Mouse (Mus musculus): ENCODE data around the gene Acad11. TPM values are rescaled to one million over a fixed set of nuclear protein-coding genes. Genes with fewer than 3 reads are reported as not detected.

The Acad11 gene
- total and polyA plus RNA-seq, 2 experiments from 2014 or later, result 17.4 to 58.5 TPM

DNA sequence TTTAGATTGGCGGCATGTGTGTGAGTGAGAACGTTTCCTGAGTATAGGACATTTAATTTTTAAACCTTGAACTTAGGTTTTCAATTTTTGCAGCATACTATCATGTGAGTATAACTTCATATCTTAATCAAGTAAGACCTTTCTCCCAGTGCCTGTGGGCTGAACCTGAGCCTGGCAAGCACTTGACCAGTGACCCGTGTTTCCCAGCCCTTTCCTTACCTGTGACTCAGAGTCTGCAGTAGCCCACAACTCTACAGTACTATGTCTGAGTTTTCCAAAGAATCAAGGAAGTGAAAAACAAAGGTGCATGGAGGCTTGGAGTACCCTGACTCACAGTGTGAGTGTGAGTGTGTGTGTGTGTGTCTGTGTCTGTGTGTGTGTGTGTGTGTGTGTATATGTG is 16.9 kb downstream of the Acad11 start:
- Histone ChIP-seq H3K4me1 (ENCODE audit: control insufficient read depth, insufficient read depth) (no peaks in the 10 kb centered on the region), H3K9ac (replicated peaks; ENCODE audit: low read depth, low read length) (no peak overlapping the region), H3K27me3 (ENCODE audit: control insufficient read depth, insufficient read depth, low read length) (no peaks in the 10 kb centered on the region), H3K9me3 (replicated peaks; ENCODE audit: control insufficient read depth, low read length) (no peaks in the 10 kb centered on the region), H3K4me3 (ENCODE audit: low read depth, low read length) (no peak overlapping the region), H3K4me2 (ENCODE audit: low read depth, low read length) (no peak overlapping the region), H3K36me3 (replicated peaks; ENCODE audit: control insufficient read depth, insufficient read depth, low read length) (peaks cover 22% of the 10 kb centered on the region), H3K27ac (ENCODE audit: low read depth) (no peak overlapping the region)
- ATAC-seq (ENCODE audit: insufficient read depth, low read depth), result no peak
- TF ChIP-seq CTCF (IDR thresholded peaks at IDR 0.05; ENCODE audit: low read depth), result no peak
- no peak for TF ChIP-seq EP300 (IDR thresholded peaks at IDR 0.05; ENCODE audit: low read depth)
- 71% methylated on average over 3 of the region's 3 CpGs for WGBS
- DNase-seq (ENCODE audit: low spot score), result no peak

DNA sequence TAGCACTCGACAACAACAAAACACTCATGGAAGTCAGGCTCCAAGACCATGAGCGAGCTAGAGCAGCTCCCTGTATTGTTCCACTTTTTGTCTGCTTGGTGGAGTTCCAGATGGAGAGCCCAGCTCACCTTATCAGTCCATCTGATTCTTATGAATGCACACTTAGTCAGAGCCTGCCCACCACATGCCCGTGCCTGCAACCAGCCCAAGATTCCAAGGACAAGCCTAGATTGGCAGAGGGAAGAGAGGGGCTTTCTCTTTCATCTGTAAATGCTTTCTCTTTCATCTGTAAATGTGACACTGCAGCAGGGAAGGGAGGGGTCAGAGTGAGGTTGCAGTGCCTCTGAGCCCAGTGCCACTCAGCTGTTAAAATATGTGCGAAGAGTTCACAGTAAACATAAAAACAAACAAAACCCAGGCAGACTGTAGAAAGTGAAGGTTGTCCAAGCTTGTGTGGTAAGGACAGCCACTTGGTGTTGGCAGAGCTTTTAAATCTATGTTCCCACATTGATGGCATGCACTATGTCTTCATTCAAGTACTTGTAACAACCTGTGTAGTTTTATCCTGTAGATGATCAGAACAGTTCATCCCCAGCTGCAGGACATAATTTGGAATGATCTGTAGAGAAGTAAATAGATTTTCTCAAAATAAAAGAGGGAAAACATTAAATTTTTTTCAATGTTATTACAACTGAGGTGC is 22.7 kb downstream of the Acad11 start:
- WGBS, result 63% methylated on average over 4 of the region's 4 CpGs
- no peaks in the 10 kb centered on the region for H3K9me3 ChIP-seq (replicated peaks; ENCODE audit: control insufficient read depth, low read length)
- no peak overlapping the region for H3K4me3 ChIP-seq (ENCODE audit: low read depth, low read length)
- H3K36me3 ChIP-seq (replicated peaks; ENCODE audit: control insufficient read depth, insufficient read depth, low read length), result peaks cover 31% of the 10 kb centered on the region
- DNase-seq (ENCODE audit: low spot score), result no peak
- no peak for ATAC-seq (ENCODE audit: insufficient read depth, low read depth)
- H3K4me2 ChIP-seq (ENCODE audit: low read depth, low read length), result no peak overlapping the region
- H3K9ac ChIP-seq (replicated peaks; ENCODE audit: low read depth, low read length), result no peak overlapping the region
- no peak for TF ChIP-seq CTCF (IDR thresholded peaks at IDR 0.05; ENCODE audit: low read depth)
- no peak for TF ChIP-seq EP300 (IDR thresholded peaks at IDR 0.05; ENCODE audit: low read depth)
- no peaks in the 10 kb centered on the region for H3K4me1 ChIP-seq (ENCODE audit: control insufficient read depth, insufficient read depth)
- no peak overlapping the region for H3K27ac ChIP-seq (ENCODE audit: low read depth)
- H3K27me3 ChIP-seq (ENCODE audit: control insufficient read depth, insufficient read depth, low read length), result no peaks in the 10 kb centered on the region

DNA sequence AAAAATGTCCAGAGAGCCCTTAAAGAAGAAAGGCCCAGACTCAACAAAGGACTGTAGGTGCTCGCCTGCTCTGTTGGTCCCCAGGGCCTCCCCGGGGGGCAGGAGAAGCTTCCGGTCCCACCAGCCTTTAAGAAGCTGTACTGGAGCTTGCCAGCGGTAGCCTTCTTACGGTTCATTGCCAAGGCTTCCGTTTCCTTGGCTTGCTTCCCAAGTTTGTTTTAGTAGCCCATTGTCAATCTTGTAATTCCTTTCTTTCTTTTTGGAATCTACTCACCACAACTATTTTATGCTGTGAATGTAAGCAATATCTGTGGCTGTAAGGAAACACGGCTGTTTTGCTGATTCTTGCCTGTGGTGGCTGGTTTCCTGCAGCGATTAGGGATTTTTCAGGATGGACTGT is 25.4 kb downstream of the Acad11 start:
- no peak for TF ChIP-seq EP300 (IDR thresholded peaks at IDR 0.05; ENCODE audit: low read depth)
- TF ChIP-seq CTCF (IDR thresholded peaks at IDR 0.05; ENCODE audit: low read depth), result no peak
- 58% methylated on average over 8 of the region's 8 CpGs for WGBS
- no peak; the same call in 1 of the 2 replicates for ATAC-seq (ENCODE audit: insufficient read depth, low read depth)
- Histone ChIP-seq H3K4me1 (ENCODE audit: control insufficient read depth, insufficient read depth) (no peaks in the 10 kb centered on the region; the same call in 1 of the 2 replicates), H3K36me3 (replicated peaks; ENCODE audit: control insufficient read depth, insufficient read depth, low read length) (peaks cover 34% of the 10 kb centered on the region), H3K9me3 (replicated peaks; ENCODE audit: control insufficient read depth, low read length) (no peaks in the 10 kb centered on the region), H3K9ac (replicated peaks; ENCODE audit: low read depth, low read length) (no peak overlapping the region; the same call in 1 of the 2 replicates), H3K4me2 (ENCODE audit: low read depth, low read length) (no peak overlapping the region), H3K27ac (ENCODE audit: low read depth) (peak overlapping the region; percentile 51), H3K27me3 (ENCODE audit: control insufficient read depth, insufficient read depth, low read length) (no peaks in the 10 kb centered on the region), H3K4me3 (ENCODE audit: low read depth, low read length) (no peak overlapping the region)
- no peak for DNase-seq (ENCODE audit: low spot score)

DNA sequence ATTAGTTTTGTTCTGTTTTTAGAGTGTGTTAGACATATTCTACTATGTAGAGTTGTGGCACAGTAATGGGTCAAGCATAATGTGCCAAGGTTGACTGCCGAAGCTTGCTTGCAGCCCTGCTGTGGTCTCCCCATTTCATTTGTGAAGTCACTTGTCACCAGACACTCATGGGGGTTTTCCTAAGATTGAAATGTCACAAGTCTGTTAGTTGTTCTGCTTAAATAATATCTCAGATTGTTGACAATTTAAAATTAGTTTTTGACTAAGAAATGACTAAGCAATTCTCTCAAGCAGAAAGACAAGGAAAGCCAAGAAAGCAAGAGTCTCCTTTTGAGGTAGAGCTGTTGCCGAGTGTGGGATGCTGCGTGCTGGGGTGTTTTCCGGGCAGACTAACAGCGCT is 29.8 kb downstream of the Acad11 start:
- Histone ChIP-seq H3K4me1 (ENCODE audit: control insufficient read depth, insufficient read depth) (no peaks in the 10 kb centered on the region; the same call in 1 of the 2 replicates), H3K27ac (ENCODE audit: low read depth) (no peak overlapping the region), H3K9ac (replicated peaks; ENCODE audit: low read depth, low read length) (no peak overlapping the region), H3K4me2 (ENCODE audit: low read depth, low read length) (no peak overlapping the region), H3K27me3 (ENCODE audit: control insufficient read depth, insufficient read depth, low read length) (no peaks in the 10 kb centered on the region), H3K9me3 (replicated peaks; ENCODE audit: control insufficient read depth, low read length) (no peaks in the 10 kb centered on the region), H3K36me3 (replicated peaks; ENCODE audit: control insufficient read depth, insufficient read depth, low read length) (peaks cover 33% of the 10 kb centered on the region), H3K4me3 (ENCODE audit: low read depth, low read length) (no peak overlapping the region)
- TF ChIP-seq EP300 (IDR thresholded peaks at IDR 0.05; ENCODE audit: low read depth) (no peak), CTCF (IDR thresholded peaks at IDR 0.05; ENCODE audit: low read depth) (no peak)
- ATAC-seq (ENCODE audit: insufficient read depth, low read depth) (no peak), DNase-seq (ENCODE audit: low spot score) (no peak)
- 88% methylated on average over 5 of the region's 5 CpGs for WGBS

DNA sequence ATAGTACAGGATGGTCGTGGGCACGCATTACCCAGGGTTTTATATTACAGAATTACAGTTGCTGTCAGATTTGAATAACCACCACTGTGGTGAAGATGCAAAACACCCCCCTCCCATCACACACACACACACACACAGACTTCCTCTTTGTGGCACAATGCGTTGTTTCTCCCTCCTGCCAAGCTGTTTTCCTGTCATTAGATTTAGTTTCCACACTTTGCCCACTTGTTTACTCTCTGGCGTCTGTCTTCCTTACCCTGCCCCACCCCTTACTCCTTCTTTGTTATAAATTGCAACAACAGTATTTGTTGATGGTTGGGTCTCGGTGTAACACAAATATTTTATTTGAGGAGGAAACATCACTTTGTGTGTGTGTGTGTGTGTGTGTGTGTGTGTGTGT is 35.1 kb downstream of the Acad11 start:
- H3K9ac ChIP-seq (replicated peaks; ENCODE audit: low read depth, low read length), result no peak overlapping the region
- no peak overlapping the region for H3K4me2 ChIP-seq (ENCODE audit: low read depth, low read length)
- no peaks in the 10 kb centered on the region for H3K9me3 ChIP-seq (replicated peaks; ENCODE audit: control insufficient read depth, low read length)
- no peaks in the 10 kb centered on the region for H3K27me3 ChIP-seq (ENCODE audit: control insufficient read depth, insufficient read depth, low read length)
- no peak overlapping the region for H3K27ac ChIP-seq (ENCODE audit: low read depth)
- H3K4me3 ChIP-seq (ENCODE audit: low read depth, low read length), result no peak overlapping the region
- H3K36me3 ChIP-seq (replicated peaks; ENCODE audit: control insufficient read depth, insufficient read depth, low read length), result peaks cover 23% of the 10 kb centered on the region
- WGBS, result 62% methylated on average over 5 of the region's 5 CpGs
- H3K4me1 ChIP-seq (ENCODE audit: control insufficient read depth, insufficient read depth), result no peaks in the 10 kb centered on the region
- ATAC-seq (ENCODE audit: insufficient read depth, low read depth), result no peak
- TF ChIP-seq EP300 (IDR thresholded peaks at IDR 0.05; ENCODE audit: low read depth) (no peak), CTCF (IDR thresholded peaks at IDR 0.05; ENCODE audit: low read depth) (no peak)
- no peak for DNase-seq (ENCODE audit: low spot score)

DNA sequence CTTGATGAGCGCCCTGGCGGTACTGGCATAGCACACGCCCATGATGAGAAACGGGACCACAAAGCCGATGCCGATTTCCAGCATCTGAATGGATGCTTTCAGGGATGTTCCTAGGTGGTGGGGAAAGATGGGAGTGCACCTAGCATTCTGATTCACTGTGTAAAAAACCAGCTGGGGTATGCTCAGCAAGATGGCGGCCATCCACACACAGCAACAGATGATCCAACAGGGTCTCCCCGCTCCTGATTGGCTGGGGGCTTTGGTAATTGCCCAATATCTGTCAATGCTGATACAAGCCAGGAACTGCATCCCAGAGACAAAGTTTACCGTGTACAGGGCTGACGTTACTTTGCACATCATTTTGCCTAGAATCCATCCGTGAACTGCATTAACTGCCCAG is 35.9 kb downstream of the Acad11 start:
- no peak for TF ChIP-seq EP300 (IDR thresholded peaks at IDR 0.05; ENCODE audit: low read depth)
- TF ChIP-seq CTCF (IDR thresholded peaks at IDR 0.05; ENCODE audit: low read depth), result no peak

More for the DNA sequence above, 35.9 kb downstream of the Acad11 start:
- no peak overlapping the region for H3K27ac ChIP-seq (ENCODE audit: low read depth)
- no peaks in the 10 kb centered on the region for H3K9me3 ChIP-seq (replicated peaks; ENCODE audit: control insufficient read depth, low read length)
- no peaks in the 10 kb centered on the region for H3K27me3 ChIP-seq (ENCODE audit: control insufficient read depth, insufficient read depth, low read length)
- H3K4me1 ChIP-seq (ENCODE audit: control insufficient read depth, insufficient read depth), result no peaks in the 10 kb centered on the region
- H3K9ac ChIP-seq (replicated peaks; ENCODE audit: low read depth, low read length), result no peak overlapping the region
- peaks cover 22% of the 10 kb centered on the region for H3K36me3 ChIP-seq (replicated peaks; ENCODE audit: control insufficient read depth, insufficient read depth, low read length)
- no peak overlapping the region for H3K4me3 ChIP-seq (ENCODE audit: low read depth, low read length)
- DNase-seq (ENCODE audit: low spot score) (no peak), ATAC-seq (ENCODE audit: insufficient read depth, low read depth) (no peak)
- H3K4me2 ChIP-seq (ENCODE audit: low read depth, low read length), result no peak overlapping the region
- WGBS, result 85% methylated on average over 11 of the region's 11 CpGs
